Mouse (Mus musculus) bone marrow macrophage, adult 2 months (primary cell): ENCODE data around the gene Topbp1. TPM values are rescaled to one million over a fixed set of nuclear protein-coding genes. Genes with fewer than 3 reads are reported as not detected.
A peak's percentile ranks its signal among the peaks of the same experiment; 100 is the strongest.

ENCODE experiments used
- H3K27ac ChIP-seq: 2 replicates; pipeline ENCODE4 v1.5.1; 2012; ENCODE audit warnings: low read depth, low read length; ENCODE audit not compliant: insufficient read depth
- H3K4me1 ChIP-seq: 2 replicates; pipeline ENCODE4 v1.6.1; 2012; ENCODE audit warnings: low read length; ENCODE audit not compliant: control insufficient read depth, insufficient read depth
- H3K4me3 ChIP-seq: 2 replicates; pipeline ENCODE4 v1.5.1; 2012; ENCODE audit warnings: mild to moderate bottlenecking, low read length, moderate library complexity; ENCODE audit not compliant: insufficient read depth
- CTCF ChIP-seq: IDR thresholded peaks from 2 replicates; pipeline ENCODE4 v1.5.1; 2012; ENCODE audit warnings: low read depth, mild to moderate bottlenecking, low read length, moderate library complexity
- POLR2A ChIP-seq: IDR thresholded peaks from 2 replicates; pipeline ENCODE4 v1.6.1; 2012; ENCODE audit warnings: mild to moderate bottlenecking, low read depth, low read length, borderline replicate concordance
- polyA plus RNA-seq: library from polyadenylated mRNA; stranded (reverse); fragments of >200 nt; gene quantifications from 2 replicates; pipeline ENCODE4 v1.2.4, GENCODE M21; 2012; ENCODE audit not compliant: missing spikeins, insufficient read depth, insufficient read length

The Topbp1 gene
- polyA plus RNA-seq, 1 experiment, result 49.4 TPM

DNA sequence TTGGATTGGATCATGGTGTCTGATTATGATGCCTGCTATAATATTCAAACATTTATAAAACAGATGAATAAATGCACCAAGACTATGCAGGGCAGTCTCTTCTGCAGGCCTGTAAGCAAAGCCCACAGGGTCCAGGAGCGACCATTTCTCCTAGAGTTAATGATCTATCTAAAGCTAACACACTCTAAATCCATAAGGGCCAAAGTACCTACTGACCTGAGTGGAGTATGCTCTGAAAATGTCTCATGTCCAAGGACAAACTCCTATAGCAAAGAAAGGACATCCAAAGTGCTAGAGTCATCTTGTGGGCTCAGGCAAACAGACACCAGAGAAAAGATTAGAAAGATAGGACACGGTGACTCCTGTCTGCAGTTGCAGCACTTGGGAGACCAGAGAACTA is 10.5 kb upstream of the Topbp1 start:
- Histone ChIP-seq H3K27ac (no peak overlapping the region), H3K4me3 (no peak overlapping the region), H3K4me1 (no peaks in the 10 kb centered on the region)
- no peak for TF ChIP-seq POLR2A
- no peak for TF ChIP-seq CTCF

GRCm38 (mm10) chr9:103301086-103301485 is 3.9 kb upstream of the Topbp1 start:
- no peak overlapping the region for H3K4me3 ChIP-seq
- H3K4me1 ChIP-seq, result no peaks in the 10 kb centered on the region
- H3K27ac ChIP-seq, result no peak overlapping the region
- TF ChIP-seq POLR2A, result no peak
- TF ChIP-seq CTCF, result no peak

GRCm38 (mm10) chr9:103302239-103302638 is 2.8 kb upstream of the Topbp1 start:
- H3K27ac ChIP-seq, result no peak overlapping the region
- TF ChIP-seq CTCF (no peak), POLR2A (no peak)
- H3K4me3 ChIP-seq, result no peak overlapping the region
- peaks cover 3% of the 10 kb centered on the region; the same call in 1 of the 2 replicates for H3K4me1 ChIP-seq

- Histone ChIP-seq H3K4me3 (no peak overlapping the region), H3K4me1 (peaks cover 3% of the 10 kb centered on the region; the same call in 1 of the 2 replicates), H3K27ac (no peak overlapping the region)
- TF ChIP-seq POLR2A, result no peak
- no peak for TF ChIP-seq CTCF
Observed at GRCm38 (mm10) chr9:103302666-103303065, 2.3 kb upstream of the Topbp1 start.

- no peak overlapping the region for H3K27ac ChIP-seq
- H3K4me1 ChIP-seq, result peaks cover 3% of the 10 kb centered on the region; the same call in 1 of the 2 replicates
- TF ChIP-seq POLR2A (no peak), CTCF (no peak)
- peak overlapping the region; percentile 83 for H3K4me3 ChIP-seq
Observed at GRCm38 (mm10) chr9:103305332-103306041, 472 bp downstream of the Topbp1 start.

DNA sequence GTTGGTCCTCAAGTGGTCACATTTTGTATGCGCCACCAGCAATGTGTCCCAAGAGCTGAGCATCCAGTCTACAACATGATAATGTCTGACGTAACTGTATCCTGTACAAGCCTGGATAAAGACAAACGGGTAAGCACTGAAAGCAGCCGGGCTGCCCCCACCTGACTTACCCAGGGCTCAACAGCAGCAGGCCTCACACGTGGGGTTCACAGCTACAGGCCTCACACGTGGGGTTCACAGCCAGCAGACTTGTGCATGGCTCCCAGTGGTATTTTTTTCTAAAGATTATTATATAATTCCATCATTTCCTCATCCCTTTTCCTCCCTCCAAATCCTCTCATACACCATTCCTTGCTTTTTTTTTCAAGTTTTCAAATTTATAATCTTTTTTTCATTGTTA is 4.8 kb downstream of the Topbp1 start:
- TF ChIP-seq CTCF (no peak), POLR2A (no peak)
- Histone ChIP-seq H3K4me3 (no peak overlapping the region), H3K4me1 (peaks cover 3% of the 10 kb centered on the region; the same call in 1 of the 2 replicates), H3K27ac (no peak overlapping the region)

- TF ChIP-seq POLR2A (no peak), CTCF (no peak)
- Histone ChIP-seq H3K27ac (no peak overlapping the region), H3K4me3 (no peak overlapping the region), H3K4me1 (no peaks in the 10 kb centered on the region)
Observed at GRCm38 (mm10) chr9:103324678-103325077, 19.7 kb downstream of the Topbp1 start.

GRCm38 (mm10) chr9:103326449-103326848 is 21.4 kb downstream of the Topbp1 start:
- TF ChIP-seq CTCF (no peak), POLR2A (no peak)
- Histone ChIP-seq H3K4me1 (no peaks in the 10 kb centered on the region), H3K27ac (no peak overlapping the region), H3K4me3 (no peak overlapping the region)

DNA sequence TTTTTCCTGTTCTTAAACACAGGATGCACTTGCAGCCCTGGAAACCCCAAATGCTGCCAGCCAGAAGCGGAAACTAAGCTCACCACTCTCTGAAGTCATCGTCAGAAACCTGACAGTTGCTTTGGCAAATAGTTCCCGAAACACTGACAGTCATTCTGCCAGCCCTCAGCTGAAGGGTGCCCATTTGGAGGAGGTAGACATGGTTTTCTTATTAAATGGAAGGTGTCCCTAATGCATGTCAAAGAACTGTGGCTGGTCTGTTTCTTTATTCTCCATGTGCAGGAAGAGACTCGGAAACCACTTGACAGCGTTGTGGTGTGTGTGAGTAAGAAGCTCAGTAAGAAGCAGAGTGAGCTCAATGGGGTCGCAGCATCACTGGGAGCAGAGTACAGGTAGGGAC is 27.6 kb downstream of the Topbp1 start:
- no peak for TF ChIP-seq POLR2A
- Histone ChIP-seq H3K27ac (no peak overlapping the region), H3K4me3 (no peak overlapping the region), H3K4me1 (peaks cover 18% of the 10 kb centered on the region)

GRCm38 (mm10) chr9:103336912-103337311 is 31.9 kb downstream of the Topbp1 start:
- no peak for TF ChIP-seq POLR2A
- TF ChIP-seq CTCF, result no peak
- peaks cover 19% of the 10 kb centered on the region for H3K4me1 ChIP-seq
- peak overlapping the region; percentile 63 for H3K27ac ChIP-seq
- no peak overlapping the region for H3K4me3 ChIP-seq
